Mouse (Mus musculus) Muller cell, postnatal 12 days (primary cell): ENCODE data around the gene Kmt2e.
A peak's percentile ranks its signal among the peaks of the same experiment; 100 is the strongest.

Source experiments
- DNase-seq: peaks from one replicate; pipeline ENCODE4 v3.0.0-alpha.2; 2015; ENCODE audit errors: inconsistent ontology term

The Kmt2e gene

DNA sequence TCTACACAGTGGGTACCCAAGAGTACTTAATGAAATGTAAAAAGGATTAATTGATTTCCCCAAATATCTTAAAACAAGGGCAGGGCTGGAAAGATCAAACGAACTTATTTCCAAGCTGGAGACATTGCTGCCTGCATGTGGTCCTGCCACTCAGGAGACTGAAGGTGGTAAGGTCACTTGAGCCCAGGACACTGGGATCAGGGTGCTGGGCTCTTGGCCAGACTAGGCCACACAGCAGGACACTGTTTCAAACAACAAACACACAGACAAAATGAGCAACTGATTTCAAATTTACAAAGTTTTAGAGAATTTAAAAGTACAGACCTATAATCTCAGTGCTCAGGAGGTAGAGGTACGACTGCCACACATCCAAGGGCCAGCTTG lies 23.5 kb upstream of the Kmt2e start:
- DNase-seq = no peak

DNA sequence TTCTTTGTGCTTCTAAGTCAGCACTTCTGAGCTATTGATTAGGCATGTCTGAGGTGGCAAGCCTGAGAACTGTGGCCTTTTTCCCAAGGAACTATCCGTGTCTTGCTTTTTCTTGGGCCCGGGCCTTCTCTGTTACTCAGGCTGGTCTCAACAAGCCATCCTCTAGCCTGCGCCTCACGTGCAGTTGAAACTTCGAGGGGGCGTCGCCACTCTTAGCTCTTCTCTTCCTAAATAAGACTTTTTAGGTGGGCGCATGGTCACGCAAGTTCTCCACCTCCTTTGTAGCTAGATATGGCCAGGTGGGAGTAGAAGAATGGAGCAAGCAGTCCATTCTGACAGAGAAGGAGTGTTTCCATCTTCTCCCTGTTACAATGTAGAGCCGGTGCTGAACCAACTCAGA lies 22.6 kb upstream of the Kmt2e start:
- DNase-seq = no peak

GRCm38 (mm10) chr5:23412247-23412948 lies 21.8 kb upstream of the Kmt2e start:
- no peak for DNase-seq

- DNase-seq = peak; percentile 77
Observed at GRCm38 (mm10) chr5:23413058-23413457, 21.2 kb upstream of the Kmt2e start.

DNA sequence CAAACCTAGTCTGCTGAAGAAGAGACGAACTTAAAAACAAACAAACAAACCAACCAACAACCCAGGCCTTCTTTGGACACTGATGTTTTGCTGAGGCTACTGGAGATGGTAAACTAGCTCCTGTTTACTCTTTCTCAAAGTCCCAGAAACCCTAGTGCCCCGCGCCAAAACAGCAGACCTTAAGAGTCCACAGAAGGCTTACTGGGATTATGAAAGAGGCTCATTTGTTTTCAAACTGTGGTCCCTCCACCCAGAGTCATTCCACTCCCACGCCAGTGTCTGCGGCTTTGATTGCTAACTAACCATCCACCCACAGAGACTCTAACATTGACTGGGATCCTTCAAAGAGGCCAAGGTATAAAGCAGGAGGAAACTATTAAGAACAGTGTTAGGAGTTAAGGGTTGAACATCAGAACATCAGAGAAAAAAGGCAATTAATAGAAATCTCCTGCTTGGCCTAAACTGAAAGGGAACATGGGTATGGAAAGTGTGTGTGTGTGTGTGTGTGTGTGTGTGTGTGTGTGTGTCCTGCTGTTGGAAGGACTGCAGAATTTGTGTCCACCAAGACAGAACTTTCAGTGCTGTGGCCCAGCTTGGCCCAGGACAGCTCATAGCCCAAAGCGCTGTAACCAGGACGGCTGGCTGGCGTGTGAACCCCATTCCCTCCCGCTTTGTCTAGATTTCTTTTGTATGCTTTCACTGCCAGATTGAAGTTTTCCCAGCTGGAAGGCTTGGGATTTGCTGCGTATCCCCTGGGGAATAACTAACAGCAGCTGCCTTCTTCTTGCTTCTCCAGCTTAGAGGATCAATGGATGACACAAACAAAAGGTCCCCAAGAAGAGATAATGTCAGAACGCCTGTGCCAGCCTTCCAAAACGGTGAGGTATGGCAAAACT lies 20.4 kb upstream of the Kmt2e start:
- DNase-seq = peak; percentile 90

GRCm38 (mm10) chr5:23414490-23415126 lies 19.6 kb upstream of the Kmt2e start:
- peak; percentile 51 for DNase-seq

- DNase-seq = peak; percentile 58
Observed at GRCm38 (mm10) chr5:23415571-23416285, 18.5 kb upstream of the Kmt2e start.

DNA sequence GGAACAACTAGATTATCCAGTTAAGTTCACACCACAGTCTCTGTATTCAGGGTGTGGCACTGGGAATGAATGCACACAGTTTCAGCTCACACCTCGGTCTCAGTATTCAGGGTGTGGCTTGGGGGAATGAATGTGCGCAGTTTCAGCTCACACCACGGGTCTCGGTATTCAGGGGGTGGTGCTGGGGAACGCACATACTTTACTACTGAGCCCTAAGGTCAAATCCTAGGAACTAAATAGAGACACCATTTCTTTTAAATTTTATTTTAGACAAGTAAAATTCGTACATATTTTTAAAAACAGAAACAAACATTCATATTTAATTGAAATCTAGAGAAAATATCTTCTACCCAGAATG lies 18.0 kb upstream of the Kmt2e start:
- no peak for DNase-seq

DNA sequence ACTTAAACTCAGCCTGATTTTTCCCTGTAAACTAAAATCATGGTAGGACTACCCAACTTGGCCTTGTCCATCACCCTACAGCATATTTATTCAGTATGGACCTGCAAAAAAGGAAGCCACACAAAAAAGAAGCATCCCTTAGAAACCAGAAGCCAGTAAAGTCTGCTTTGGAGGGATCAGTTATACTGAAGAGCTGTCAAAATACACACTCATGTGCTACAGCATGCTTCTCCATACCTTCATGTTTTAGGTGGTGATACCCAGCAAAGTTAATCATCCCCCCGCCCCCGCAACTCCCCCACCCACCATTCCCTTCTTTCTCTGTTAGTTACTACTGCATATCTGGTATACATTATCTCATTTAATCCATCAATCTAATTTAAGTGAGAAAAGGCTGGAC lies 16.5 kb upstream of the Kmt2e start:
- no peak for DNase-seq

DNA sequence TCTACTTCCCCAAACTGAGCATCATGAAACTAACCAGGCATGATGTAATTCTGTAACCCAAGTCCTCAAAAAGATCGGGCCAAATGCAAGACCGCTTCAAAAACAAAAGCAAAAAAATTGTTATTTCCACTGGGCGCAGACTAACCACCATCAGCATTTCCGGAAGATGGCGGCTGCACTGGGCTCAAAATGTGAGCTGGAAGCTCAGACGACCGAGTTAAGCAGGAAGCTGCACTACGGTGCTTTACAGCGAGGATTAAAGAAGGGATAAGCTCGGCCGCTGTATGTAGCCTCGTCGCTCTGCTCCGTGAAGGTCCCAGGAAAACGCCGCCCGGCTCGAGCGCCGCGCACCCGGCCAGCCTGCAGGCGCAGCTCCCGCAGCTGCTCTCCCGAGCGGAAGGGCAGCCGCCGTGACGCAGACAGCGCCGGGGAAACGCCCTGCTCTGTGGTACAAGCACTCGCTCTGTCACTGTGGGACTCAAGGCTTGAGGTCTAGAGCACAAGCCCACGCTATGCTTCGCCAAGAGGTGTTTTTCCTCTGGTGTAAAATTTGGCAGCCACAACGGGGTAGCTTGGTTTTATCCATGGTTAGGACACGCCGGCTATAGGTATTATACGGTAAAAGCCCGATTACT lies 16.0 kb upstream of the Kmt2e start:
- DNase-seq = peak; percentile 85

GRCm38 (mm10) chr5:23418797-23419595 lies 15.2 kb upstream of the Kmt2e start:
- DNase-seq = peak; percentile 86

DNA sequence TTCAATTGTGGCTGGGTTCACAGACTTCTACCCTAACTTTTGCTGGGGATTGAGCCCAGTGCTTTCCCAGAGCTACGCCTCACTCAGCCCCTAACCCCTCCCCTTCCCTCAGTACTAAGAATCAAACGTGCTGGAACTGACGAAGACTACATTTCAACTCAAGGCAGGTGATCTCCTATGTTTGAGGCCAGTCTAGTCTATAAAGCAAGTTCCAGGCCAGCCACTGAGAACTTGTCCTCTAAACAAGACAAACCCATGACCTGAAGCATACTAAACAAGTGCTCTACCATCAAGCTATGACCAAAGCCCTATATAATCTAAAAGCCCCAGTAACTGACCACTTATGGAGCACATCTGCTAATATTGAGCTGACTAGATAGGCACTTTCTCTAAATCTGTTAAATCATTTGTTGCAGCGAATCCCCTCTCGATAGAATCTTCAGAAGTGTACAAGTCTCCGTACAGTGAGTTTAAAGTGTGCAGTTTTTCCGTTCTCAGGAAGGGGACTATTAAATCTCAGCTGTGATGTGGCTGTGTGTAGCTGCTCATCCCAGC lies 14.5 kb upstream of the Kmt2e start:
- no peak for DNase-seq

DNA sequence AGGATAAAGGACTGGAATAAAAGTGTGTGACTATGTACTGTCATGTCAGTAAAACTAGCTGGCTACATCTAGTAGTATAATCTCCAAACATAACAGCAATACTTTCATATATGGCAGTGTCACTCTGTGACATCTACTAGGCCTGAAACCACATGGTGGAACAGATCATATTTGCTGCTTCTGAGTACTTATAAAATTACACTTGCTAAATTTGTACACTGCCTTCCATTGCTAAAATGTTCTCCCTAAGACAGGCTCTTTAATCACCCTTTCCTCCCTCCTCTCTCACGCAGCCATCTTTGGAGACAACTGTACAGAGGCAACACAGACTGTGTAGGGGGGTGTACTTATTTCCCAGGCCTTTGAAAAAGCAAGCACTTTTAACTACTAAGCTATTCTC lies 13.8 kb upstream of the Kmt2e start:
- no peak for DNase-seq

DNA sequence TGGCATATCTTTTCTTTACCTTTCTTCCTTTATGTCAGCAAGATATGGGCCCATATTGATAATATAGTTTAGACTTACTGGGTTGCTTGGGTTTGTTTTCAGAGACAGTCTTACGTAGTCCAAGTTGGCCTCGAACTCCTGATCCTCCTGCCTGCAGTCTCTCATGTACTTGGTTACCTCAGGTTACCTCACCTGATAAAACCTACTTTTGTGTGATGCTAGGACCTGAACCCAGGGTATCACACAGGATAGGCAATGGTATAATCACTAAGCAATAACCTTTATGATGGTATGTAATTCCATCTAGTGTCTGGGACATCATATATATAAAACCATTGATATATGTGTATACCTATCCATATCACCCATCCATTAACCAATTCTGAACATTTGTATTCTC lies 12.8 kb upstream of the Kmt2e start:
- DNase-seq = no peak

- no peak for DNase-seq
Observed at GRCm38 (mm10) chr5:23423036-23423435, 11.2 kb upstream of the Kmt2e start.

GRCm38 (mm10) chr5:23427501-23427900 lies 6.7 kb upstream of the Kmt2e start:
- DNase-seq = no peak

DNA sequence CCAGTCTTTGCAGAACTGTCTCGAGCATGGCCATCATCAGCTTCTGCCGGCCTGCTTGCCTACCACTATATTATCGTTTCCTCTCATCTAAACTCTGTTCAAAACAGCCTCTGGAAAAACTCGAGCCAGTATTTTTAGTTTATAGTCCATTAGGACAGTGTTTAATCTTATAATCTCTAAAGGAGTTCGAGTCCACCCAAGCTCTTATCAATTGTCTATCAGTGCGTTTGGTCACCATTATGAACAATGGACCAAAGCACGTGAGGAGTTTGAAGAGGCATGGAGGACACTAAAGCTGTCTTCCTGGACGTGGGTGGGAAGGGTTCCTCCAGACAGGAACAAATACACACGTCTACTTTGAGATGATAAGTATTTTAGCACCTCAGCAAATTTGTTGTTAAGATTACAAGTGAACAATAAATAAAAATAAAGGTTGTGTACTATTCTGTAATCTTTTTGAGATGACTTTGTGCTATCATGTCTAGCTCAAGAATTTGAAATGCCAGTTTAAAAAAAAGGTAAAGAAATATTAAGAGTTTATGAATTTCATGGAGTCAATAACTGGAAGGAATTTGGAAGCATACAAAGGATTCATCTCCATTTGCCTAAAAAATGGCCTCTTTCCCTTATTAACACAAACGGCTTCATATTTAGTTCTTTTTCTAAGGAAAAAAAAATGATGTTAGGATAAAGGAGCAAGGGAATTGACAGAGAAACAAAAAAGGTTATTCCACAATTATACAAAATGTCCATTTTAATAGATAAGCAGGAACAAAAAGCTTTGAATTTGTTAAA lies 3.0 kb upstream of the Kmt2e start:
- DNase-seq = no peak

DNA sequence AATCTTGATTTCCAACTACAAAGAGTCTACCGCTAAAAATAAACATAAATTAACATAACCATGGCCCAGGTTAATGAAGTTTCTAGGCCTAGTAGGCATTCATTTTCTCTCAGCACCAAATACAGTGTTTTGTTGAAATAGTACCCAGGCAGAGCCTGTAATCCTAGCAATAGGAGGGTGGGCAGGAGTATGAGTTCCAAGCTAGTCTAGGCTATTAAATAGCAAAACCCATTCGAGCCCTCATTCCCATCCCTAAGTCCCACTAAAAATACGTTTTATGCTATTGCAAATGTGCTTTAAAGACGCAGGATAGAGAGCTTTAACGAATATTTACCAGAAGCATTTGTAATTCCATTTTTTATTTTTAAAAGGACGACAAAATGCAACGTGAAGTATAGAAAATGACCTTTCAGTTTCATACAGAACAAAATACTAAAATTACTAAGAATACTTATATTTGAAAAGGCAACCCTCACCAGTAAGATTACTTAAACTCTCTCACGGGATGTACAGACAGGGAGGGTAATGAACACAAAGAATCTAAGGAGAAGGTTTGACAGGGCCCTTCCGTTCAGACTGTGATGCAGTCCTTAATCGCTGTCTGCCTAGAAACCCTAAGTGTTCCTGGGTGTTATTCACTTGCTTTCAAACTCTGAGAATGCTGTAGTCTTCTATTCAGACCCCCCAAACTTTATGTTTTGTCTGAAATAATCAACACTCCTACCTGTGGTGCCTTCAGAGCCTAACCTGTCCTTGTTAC lies 2.1 kb upstream of the Kmt2e start:
- no peak for DNase-seq
